Mouse (Mus musculus) CD4-positive naive resting alpha-beta T cell, adult 76 days (primary cell): ENCODE results near the gene Map4k1. TPM values are rescaled to one million over a fixed set of nuclear protein-coding genes. Genes with fewer than 3 reads are reported as not detected.

Source experiments
- total RNA-seq: library from RNA; stranded (reverse); gene quantifications from one replicate; pipeline ENCODE4 v1.2.4, GENCODE M21; 2023

Map4k1 gene
- 94.9 TPM for total RNA-seq

DNA sequence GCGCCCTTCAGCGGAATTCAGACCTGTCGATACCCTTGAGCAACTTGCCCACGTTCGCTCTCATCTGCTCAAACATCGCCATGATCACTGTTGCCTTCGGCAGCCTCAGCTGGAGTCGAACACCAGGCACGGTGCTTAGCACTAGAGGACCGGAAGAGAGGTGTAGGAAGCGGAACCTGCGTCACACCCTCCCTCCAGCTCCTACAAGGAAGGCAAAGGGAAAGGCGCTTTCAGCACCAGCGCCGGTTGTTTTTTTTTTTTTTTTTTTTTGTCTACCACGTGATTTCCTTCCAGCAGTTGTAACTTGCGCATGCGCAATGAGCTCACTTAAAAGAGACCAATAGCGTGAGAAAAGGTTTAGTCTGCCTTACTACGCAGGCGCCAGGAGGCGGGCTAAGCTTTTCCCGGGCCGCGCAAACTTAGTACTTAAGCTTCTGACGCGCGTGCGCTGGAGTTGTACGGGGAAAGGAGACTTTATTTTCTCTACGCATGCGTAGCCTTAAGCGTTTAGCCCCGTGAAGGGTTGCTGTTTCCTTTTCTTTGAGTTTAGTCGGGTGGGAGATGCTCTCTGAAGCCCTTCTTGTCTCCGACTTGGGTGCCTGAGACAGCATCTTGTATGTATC, at the start of gene Map4k1, which contains the start of gene Eif3k:
TSS of gene Map4k1 (plus strand) at position 400 of the 623 bp plus-strand sequence.
TSS of gene Eif3k (minus strand) at position 214 of the 623 bp plus-strand sequence.

DNA sequence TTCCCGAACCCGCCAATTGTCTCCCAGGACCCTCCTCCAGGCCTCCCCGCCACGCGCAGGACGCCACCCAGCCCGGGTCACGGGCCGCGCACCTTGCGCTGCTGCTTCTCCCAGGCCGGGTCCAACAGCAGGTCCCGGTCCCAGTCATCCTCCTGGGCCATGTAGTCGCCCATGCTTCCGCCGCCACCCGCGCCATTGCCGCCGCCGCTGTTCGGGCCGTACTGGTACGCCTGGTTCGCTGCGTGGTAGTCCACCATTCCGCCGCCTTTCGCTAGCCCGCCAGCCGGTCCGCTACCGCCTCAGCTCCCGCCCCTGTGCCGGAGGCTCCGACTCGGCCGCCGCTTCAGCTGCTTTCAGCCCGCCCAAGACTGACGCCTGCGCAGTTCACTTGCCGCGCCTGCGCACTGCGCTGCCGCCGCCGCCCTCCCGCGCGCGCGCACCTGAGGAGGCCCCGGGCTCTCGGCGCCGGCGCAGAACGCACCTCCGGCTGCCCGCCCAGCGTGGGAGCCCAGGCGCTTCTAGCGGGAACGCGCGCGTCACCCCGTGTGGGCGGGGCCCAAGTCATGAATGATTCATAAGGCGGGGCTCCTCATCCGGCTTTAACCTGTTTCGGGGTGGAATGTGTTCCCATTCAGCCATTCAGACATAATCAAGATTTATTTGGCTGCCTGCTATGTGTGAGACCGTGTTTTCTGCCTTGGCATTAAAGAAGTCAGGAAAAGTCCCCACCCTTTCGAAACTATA, 19.8 kb upstream of the Map4k1 start, which contains the start of gene Actn4:
TSS of gene Actn4 (minus strand) at position 414 of the 744 bp plus-strand sequence.

Other genes with a start within 250 kb of the Map4k1 start
- gene Mrps12, start 240.2 kb upstream of the Map4k1 start, total RNA-seq = 26.1 TPM
- gene Sars2, start 240.1 kb upstream of the Map4k1 start, total RNA-seq = 18.8 TPM
- not detected for gene Ccer2, start 225.9 kb upstream of the Map4k1 start, total RNA-seq
- gene Sirt2, start 215.3 kb upstream of the Map4k1 start, total RNA-seq = 66.8 TPM
- gene Nfkbib, start 214.5 kb upstream of the Map4k1 start, total RNA-seq = 65.7 TPM
- 108 TPM for gene Rinl, start 193.1 kb upstream of the Map4k1 start, total RNA-seq
- gene Hnrnpl, start 173.5 kb upstream of the Map4k1 start, total RNA-seq = 728 TPM
- gene Ech1, start 156.8 kb upstream of the Map4k1 start, total RNA-seq = 50.3 TPM
- 14.5 TPM for gene Lgals4, start 148.2 kb upstream of the Map4k1 start, total RNA-seq
- gene Lgals7, start 118.2 kb upstream of the Map4k1 start, total RNA-seq = not detected
- gene Capn12, start 100.6 kb upstream of the Map4k1 start, total RNA-seq = not detected
- gene Actn4, start 19.7 kb upstream of the Map4k1 start, total RNA-seq = 127 TPM
- 283 TPM for gene Eif3k, start 186 bp upstream of the Map4k1 start, total RNA-seq
- gene Ryr1, start 143.1 kb downstream of the Map4k1 start, total RNA-seq = 0.21 TPM
- 3.6 TPM for gene Rasgrp4, start 152.8 kb downstream of the Map4k1 start, total RNA-seq
- 34.2 TPM for gene Fam98c, start 174.2 kb downstream of the Map4k1 start, total RNA-seq
- gene Ggn, start 188.2 kb downstream of the Map4k1 start, total RNA-seq = not detected
- 3.3 TPM for gene Spred3, start 188.4 kb downstream of the Map4k1 start, total RNA-seq
- gene Psmd8, start 198.7 kb downstream of the Map4k1 start, total RNA-seq = 146 TPM
- gene Catsperg1, start 232.0 kb downstream of the Map4k1 start, total RNA-seq = 0.32 TPM